Mouse (Mus musculus): Measurements from ENCODE around the gene Etnppl.

DNA sequence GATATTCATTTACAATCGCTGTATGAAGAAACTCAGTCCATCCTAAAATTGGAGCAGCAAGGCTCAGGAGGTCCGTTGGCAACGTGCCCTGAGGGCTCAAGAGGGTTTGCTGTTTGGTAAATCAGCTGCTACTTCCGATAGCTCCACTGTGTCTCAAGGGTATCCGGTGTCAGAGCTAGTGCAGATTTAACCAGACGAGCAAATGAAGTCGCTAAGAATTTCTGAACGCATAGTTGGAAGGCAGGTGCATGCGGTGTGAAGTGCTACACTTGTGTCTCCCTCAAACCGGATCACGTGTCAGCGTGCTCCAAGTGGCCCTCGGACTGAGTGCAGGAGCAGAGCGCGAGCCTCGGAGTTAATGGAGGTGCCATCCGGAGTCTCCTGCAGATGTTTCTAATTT lies 37.7 kb upstream of the Etnppl start:
- TF ChIP-seq ZKSCAN1 (IDR thresholded peaks at IDR 0.05; ENCODE audit: low read depth, low read length) (no peak), SMC3 (IDR thresholded peaks at IDR 0.05; ENCODE audit: low read depth, low read length) (no peak), MAX (IDR thresholded peaks at IDR 0.05; ENCODE audit: low read length) (no peak)
